Mouse (Mus musculus): ENCODE measurements around the gene Gm17332.

- TF ChIP-seq CTCF (IDR thresholded peaks at IDR 0.05): no peak
- TF ChIP-seq POLR2A (IDR thresholded peaks at IDR 0.05; ENCODE audit: insufficient read depth, low read depth, low read length): no peak
- TF ChIP-seq EP300 (IDR thresholded peaks at IDR 0.05; ENCODE audit: insufficient read depth, low read depth, low read length): no peak
These were observed 12.1 kb downstream of the Gm17332 start for GRCm38 (mm10) chr11:31170052-31170646.
